ENCODE assay signal across 10 mouse cellular contexts in the genomic region with DNA sequence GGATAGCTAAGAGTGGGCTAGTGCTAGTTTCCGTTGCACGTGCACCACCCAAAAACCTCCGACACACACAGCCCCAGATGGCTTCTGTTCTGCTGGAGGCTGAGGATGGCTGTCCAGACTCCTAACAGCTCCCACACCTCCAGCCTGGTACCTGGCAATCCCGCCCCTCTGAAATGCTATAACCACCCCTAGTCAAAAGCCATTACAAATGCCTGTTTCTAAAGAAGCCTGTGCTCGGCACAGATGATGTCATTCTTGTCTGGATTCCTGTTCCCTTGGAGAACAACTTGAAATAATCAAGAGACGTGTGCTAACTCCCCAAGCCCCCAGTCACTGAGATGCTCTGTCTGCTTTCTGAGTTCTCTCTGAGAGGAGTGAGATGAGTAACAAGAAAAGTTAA.
DNase-seq lines count a peak whose midpoint lies in the region; ATAC-seq and TF ChIP-seq lines count a peak whose summit lies in the region.
"Had no signal": no experiment of that assay in that cellular context is flagged by ENCODE, and none has a peak within 500 bp of the region (broad histone marks: within the 10 kb centered on the region; RNA-seq: fewer than 3 reads in every experiment).

No protein-coding gene starts in this region.

- no peak for TF ChIP-seq POLR2A in limb, embryonic 14.5 days (IDR thresholded peaks at IDR 0.05; ENCODE audit: borderline replicate concordance, extremely low read depth, insufficient read depth, insufficient read length)

- no peak overlapping the region for H3K9ac ChIP-seq in kidney, postnatal 0 days (ENCODE audit: low read depth, low read length)
- H3K9ac ChIP-seq in embryonic facial prominence, embryonic 15.5 days, result no peak overlapping the region
- no peak overlapping the region for H3K9ac ChIP-seq in heart, embryonic 12.5 days
- H3K9ac ChIP-seq in limb, embryonic 14.5 days (ENCODE audit: low read depth, low read length, severe bottlenecking), result peak overlapping the region; percentile 21; the same call in 1 of the 2 replicates
- H3K9ac ChIP-seq: liver, embryonic 14.5 days had no signal

- H3K27me3 ChIP-seq in kidney, postnatal 0 days (ENCODE audit: insufficient read depth, low read length), result no peaks in the 10 kb centered on the region
- no peaks in the 10 kb centered on the region for H3K27me3 ChIP-seq in embryonic facial prominence, embryonic 15.5 days
- no peaks in the 10 kb centered on the region for H3K27me3 ChIP-seq in heart, embryonic 12.5 days (replicated peaks)
- no peaks in the 10 kb centered on the region for H3K27me3 ChIP-seq in limb, embryonic 14.5 days (ENCODE audit: control insufficient read depth, insufficient read depth, low read length)

- H3K27ac ChIP-seq in kidney, postnatal 0 days, result peak overlapping the region; percentile 48; the same call in 1 of the 2 replicates
- H3K27ac ChIP-seq in embryonic facial prominence, embryonic 15.5 days (replicated peaks), result peak overlapping the region; percentile 48
- peak overlapping the region; percentile 85 for H3K27ac ChIP-seq in heart, embryonic 12.5 days (ENCODE audit: poor library complexity, severe bottlenecking)
- peak overlapping the region; percentile 79 for H3K27ac ChIP-seq in limb, embryonic 14.5 days (replicated peaks; ENCODE audit: low read depth, low read length)
- H3K27ac ChIP-seq: liver, embryonic 14.5 days had no signal

- 49% methylated on average over 6 of the region's 6 CpGs for WGBS in kidney, postnatal 0 days
- 34% methylated on average over 6 of the region's 6 CpGs for WGBS in embryonic facial prominence, embryonic 15.5 days
- WGBS in heart, embryonic 12.5 days, result 32% methylated on average over 6 of the region's 6 CpGs
- 21% methylated on average over 6 of the region's 6 CpGs for WGBS in limb, embryonic 14.5 days

- 0 out of 2 replicates have a peak, but pooled peaks cover 5% of the 10 kb centered on the region for H3K4me1 ChIP-seq in kidney, postnatal 0 days (replicated peaks; ENCODE audit: insufficient read depth, low read length)
- peaks cover 32% of the 10 kb centered on the region for H3K4me1 ChIP-seq in embryonic facial prominence, embryonic 15.5 days
- peaks cover 40% of the 10 kb centered on the region for H3K4me1 ChIP-seq in heart, embryonic 12.5 days (replicated peaks)
- peaks cover 44% of the 10 kb centered on the region for H3K4me1 ChIP-seq in limb, embryonic 14.5 days (ENCODE audit: control insufficient read depth, insufficient read depth, low read length)

- H3K36me3 ChIP-seq in kidney, postnatal 0 days (ENCODE audit: insufficient read depth, low read length), result no peaks in the 10 kb centered on the region
- H3K36me3 ChIP-seq in embryonic facial prominence, embryonic 15.5 days, result no peaks in the 10 kb centered on the region
- no peaks in the 10 kb centered on the region for H3K36me3 ChIP-seq in heart, embryonic 12.5 days
- H3K36me3 ChIP-seq in limb, embryonic 14.5 days (ENCODE audit: control insufficient read depth, insufficient read depth, low read length), result no peaks in the 10 kb centered on the region

- ATAC-seq in kidney, postnatal 0 days (replicated peaks; ENCODE audit: low FRiP score, low read depth), result no peak
- ATAC-seq in embryonic facial prominence, embryonic 15.5 days (ENCODE audit: insufficient number of reproducible peaks, low FRiP score, low TSS enrichment, low read depth), result no peak
- no peak for ATAC-seq in heart, embryonic 12.5 days (ENCODE audit: insufficient number of reproducible peaks, low FRiP score)
- peak; percentile 69 for ATAC-seq in limb, embryonic 14.5 days (ENCODE audit: low FRiP score, low read depth)
- ATAC-seq: activated CD4-positive, CD25-positive, alpha-beta regulatory T cell, adult 4 months had no signal

- H3K4me2 ChIP-seq in kidney, postnatal 0 days (ENCODE audit: low read length), result no peak overlapping the region
- H3K4me2 ChIP-seq in embryonic facial prominence, embryonic 15.5 days (replicated peaks), result no peak overlapping the region
- peak overlapping the region; percentile 33 for H3K4me2 ChIP-seq in heart, embryonic 12.5 days
- peak overlapping the region; percentile 26 for H3K4me2 ChIP-seq in limb, embryonic 14.5 days (replicated peaks; ENCODE audit: low read depth, low read length, severe bottlenecking)

- DNase-seq in kidney, postnatal 0 days (ENCODE audit: low spot score), result peak; percentile 36
- DNase-seq in kidney, postnatal 36 days, result no peak
- peak; percentile 69 for DNase-seq in limb, embryonic 14.5 days (ENCODE audit: low spot score)
- DNase-seq in urinary bladder, postnatal 10 days (ENCODE audit: low spot score), result no peak
- no peak for DNase-seq in spleen, adult 12 weeks (ENCODE audit: low spot score)
- DNase-seq: embryo, embryonic 11 days had no signal

- no peak for TF ChIP-seq CTCF in kidney, postnatal 0 days (IDR thresholded peaks at IDR 0.05; ENCODE audit: low read depth)

- no peak overlapping the region for H3K4me3 ChIP-seq in kidney, postnatal 0 days (replicated peaks; ENCODE audit: low read depth, low read length)
- H3K4me3 ChIP-seq in embryonic facial prominence, embryonic 15.5 days (replicated peaks), result no peak overlapping the region
- H3K4me3 ChIP-seq in heart, embryonic 12.5 days, result no peak overlapping the region
- no peak overlapping the region for H3K4me3 ChIP-seq in limb, embryonic 14.5 days (replicated peaks; ENCODE audit: low read length)

- H3K9me3 ChIP-seq in kidney, postnatal 0 days (replicated peaks; ENCODE audit: low read length), result no peaks in the 10 kb centered on the region
- H3K9me3 ChIP-seq in embryonic facial prominence, embryonic 15.5 days (replicated peaks), result no peaks in the 10 kb centered on the region
- H3K9me3 ChIP-seq in heart, embryonic 12.5 days (replicated peaks), result no peaks in the 10 kb centered on the region
- H3K9me3 ChIP-seq in limb, embryonic 14.5 days (ENCODE audit: control insufficient read depth, low read length), result no peaks in the 10 kb centered on the region

Comparison
In these comparisons a context has a peak if more than half of its experiments do, and no peak if none do; other contexts are left out.
1. DNase-seq: peak in kidney, postnatal 0 days (single experiment) and limb, embryonic 14.5 days (single experiment); none in kidney, postnatal 36 days (0 of 2), urinary bladder, postnatal 10 days (single experiment) and spleen, adult 12 weeks (single experiment).
2. H3K4me2 ChIP-seq: peak in heart, embryonic 12.5 days (single experiment) and limb, embryonic 14.5 days (single experiment); none in kidney, postnatal 0 days (single experiment) and embryonic facial prominence, embryonic 15.5 days (single experiment).
3. Peak in every context shown above with its lines, with median percentiles within 50 percentile points of each other: H3K27ac ChIP-seq.